Mouse (Mus musculus): ENCODE results near the gene Olfr1359. TPM values are rescaled to one million over a fixed set of nuclear protein-coding genes. Genes with fewer than 3 reads are reported as not detected.

The Olfr1359 gene
- not detected in 2 replicates for polyA plus RNA-seq (2012; rRNA removed; ENCODE audit: low replicate concordance)

DNA sequence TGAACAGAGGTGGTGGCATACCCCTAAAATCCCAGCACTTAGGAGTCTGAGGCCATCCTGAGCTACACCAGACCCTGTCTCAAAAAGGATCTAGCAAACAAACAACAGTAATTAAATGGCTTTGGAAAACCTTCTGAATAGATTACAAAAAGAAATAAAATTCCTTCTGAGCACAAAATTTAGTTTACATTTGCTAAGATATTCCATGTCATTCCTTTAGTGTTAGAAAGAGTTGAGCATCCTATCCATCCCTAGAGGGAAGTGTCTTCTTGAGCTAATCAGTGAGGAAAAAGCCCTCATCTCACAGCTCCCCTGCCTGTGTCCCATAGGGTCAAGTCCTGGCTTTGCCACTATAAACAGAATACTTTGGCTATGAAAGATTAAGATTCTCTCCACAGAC, at the start of gene Olfr1359:
Gene Olfr1359, plus strand, starts transcription at position 301 of the 400 bp plus-strand sequence.

GRCm38 (mm10) chr13:21663286-21663685, 34.6 kb upstream of the Olfr1359 start, which contains the start of gene Olfr1361:
Gene Olfr1361 (minus strand): TSS chr13:21663386.

DNA sequence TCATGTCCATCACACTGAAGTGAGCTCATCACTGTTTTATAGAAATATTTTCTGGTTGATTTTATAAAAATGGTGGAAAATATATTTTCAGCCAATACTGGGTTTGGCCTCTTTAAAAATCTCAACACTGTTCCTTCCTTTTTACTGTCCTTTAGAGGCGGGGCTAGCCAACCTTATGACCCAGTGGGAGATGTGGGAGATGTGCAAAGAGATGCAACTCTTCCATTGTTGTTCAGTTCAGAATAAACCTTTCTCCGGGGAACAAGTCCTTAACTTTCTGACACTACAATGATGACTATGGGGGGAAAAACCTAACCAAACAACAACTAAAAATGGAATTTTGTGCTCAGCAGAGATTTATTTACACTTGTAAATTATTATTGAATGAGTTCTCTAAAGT, 20.6 kb upstream of the Olfr1359 start, which contains the start of gene Olfr1360:
Gene Olfr1360, minus strand, starts transcription at position 101 of the 400 bp plus-strand sequence.

DNA sequence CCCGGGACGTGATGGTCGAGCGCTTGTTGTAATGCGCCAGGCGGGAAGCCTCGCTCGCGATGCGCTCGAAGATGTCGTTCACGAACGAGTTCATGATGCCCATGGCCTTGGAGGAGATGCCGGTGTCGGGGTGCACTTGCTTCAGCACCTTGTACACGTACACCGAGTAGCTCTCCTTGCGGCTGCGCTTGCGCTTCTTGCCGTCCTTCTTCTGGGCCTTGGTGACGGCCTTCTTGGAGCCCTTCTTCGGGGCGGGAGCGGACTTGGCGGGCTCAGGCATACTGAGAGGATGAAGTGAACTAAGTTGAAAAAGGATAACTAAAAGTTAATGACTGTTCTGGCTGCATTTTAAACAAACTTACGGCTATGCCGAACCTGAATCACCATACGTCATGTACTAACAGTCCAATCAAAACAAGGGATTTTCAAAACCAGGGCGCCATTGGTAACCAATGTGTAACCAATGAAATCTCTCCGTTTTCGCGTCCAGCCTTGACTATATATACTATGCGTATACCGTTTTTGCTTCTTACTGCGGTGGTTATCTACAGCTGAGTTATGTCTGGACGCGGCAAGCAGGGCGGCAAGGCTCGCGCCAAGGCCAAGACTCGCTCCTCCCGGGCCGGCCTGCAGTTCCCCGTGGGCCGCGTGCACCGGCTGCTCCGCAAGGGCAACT, 18.1 kb downstream of the Olfr1359 start, which contains the start of the genes Hist1h2bl and Hist1h2ai:
Gene Hist1h2bl, minus strand, starts transcription at position 280 of the 676 bp plus-strand sequence.
Gene Hist1h2ai, plus strand, starts transcription at position 559 of the 676 bp plus-strand sequence.

GRCm38 (mm10) chr13:21717397-21718357, 19.8 kb downstream of the Olfr1359 start, which contains the start of gene Hist1h3h:
Gene Hist1h3h (plus strand): TSS chr13:21717659.

DNA sequence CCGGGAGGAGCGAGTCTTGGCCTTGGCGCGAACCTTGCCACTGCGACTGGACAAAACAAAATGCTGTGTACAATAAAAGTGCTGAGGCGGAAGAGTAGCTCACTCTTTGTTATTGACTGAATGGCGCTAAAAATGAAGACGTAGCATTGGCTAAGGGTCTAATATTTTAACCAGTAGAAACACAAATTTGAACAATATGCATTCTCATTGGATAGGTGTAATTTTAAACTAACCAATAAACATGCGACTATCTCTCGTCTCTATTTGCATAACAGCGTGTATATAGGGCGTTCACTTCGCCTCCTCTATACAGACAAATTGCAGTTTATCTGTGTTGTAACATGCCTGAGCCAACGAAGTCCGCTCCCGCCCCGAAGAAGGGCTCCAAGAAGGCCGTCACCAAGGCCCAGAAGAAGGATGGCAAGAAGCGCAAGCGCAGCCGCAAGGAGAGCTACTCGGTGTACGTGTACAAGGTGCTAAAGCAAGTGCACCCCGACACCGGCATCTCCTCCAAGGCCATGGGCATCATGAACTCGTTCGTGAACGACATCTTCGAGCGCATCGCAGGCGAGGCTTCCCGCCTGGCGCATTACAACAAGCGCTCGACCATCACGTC, 24.0 kb downstream of the Olfr1359 start, which contains the start of gene Hist1h2bm:
Gene Hist1h2bm, plus strand, starts transcription at position 288 of the 616 bp plus-strand sequence.

DNA sequence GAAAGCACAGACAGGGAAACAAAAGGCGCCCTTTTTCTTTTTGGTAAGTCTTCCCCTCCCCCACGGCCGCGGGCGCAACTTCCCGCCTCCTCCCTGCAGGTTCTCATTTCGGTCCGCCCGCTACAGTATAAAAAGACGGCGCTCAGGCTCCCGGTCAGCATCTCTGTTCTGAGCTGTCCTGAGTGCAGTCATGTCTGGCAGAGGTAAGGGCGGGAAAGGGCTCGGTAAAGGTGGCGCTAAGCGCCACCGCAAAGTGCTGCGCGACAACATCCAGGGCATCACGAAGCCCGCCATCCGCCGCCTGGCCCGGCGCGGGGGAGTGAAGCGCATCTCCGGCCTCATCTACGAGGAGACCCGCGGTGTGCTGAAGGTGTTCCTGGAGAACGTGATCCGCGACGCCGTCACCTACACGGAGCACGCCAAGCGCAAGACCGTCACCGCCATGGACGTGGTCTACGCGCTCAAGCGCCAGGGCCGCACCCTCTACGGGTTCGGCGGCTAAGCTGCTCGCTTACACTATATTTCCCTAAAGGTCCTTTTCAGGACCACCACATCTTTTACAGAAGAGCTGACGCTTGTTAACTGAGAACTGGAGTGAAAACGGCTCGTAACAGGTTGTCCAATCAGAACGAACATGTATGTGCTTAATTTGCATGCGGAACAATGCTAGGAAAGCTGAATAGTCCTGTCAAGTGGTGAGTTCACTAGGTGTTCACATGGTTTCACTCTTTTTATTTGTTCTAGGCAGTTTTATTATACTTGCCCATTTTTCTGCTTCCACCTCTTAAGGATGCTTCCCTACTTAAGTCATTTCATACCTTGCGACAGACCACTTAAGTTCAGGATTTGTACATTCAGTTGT, 37.2 kb downstream of the Olfr1359 start, which contains the start of gene Hist1h4j:
Gene Hist1h4j, plus strand, starts transcription at position 159 of the 862 bp plus-strand sequence.

DNA sequence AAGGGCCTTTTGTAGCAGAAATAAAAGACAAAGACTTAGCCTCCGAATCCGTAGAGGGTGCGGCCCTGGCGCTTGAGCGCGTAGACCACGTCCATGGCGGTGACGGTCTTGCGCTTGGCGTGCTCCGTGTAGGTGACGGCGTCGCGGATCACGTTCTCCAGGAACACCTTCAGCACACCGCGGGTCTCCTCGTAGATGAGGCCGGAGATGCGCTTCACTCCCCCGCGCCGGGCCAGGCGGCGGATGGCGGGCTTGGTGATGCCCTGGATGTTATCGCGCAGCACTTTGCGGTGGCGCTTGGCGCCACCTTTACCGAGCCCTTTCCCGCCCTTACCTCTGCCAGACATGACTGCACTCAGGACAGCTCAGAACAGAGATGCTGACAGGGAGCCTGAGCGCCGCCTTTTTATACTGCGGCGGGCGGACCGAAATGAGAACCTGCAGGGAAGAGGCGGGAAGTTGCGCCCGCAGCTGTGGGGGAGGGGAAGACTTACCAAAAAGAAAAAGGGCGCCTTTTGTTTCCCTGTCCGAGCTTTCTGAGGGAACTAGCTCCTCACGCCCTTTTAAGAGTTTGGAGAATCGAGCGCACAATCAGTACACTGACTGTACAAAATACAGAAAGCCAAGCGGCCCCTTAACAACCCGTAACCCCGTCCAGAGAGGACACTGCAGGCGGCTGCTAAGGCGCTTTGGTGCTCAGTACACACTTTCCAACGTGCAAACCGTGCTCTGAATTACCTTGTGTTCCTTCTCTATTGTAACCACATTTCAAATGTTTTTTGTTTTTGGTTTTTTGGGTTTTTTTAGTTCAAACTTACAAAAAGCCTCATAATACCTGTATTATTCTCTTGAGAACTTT, 52.5 kb downstream of the Olfr1359 start, which contains the start of gene Hist1h4k:
Gene Hist1h4k, minus strand, starts transcription at position 347 of the 859 bp plus-strand sequence.

GRCm38 (mm10) chr13:21753524-21754285, 55.8 kb downstream of the Olfr1359 start, which contains the start of the genes Hist1h2ak and Hist1h2bn:
Gene Hist1h2ak (minus strand): TSS chr13:21753827.
Gene Hist1h2bn (plus strand): TSS chr13:21754123.

Other genes with a start within 250 kb of the Olfr1359 start
- gene Zscan26, start 244.4 kb upstream of the Olfr1359 start, polyA plus RNA-seq (2012; rRNA removed; ENCODE audit: low replicate concordance): 24.0 and 27.9 TPM in 2 replicates
- 0.72 and 1.1 TPM in 2 replicates for gene Nkapl, start 229.6 kb upstream of the Olfr1359 start, polyA plus RNA-seq (2012; rRNA removed; ENCODE audit: low replicate concordance)
- 2.1 and 2.2 TPM in 2 replicates for gene Zkscan4, start 219.2 kb upstream of the Olfr1359 start, polyA plus RNA-seq (2012; rRNA removed; ENCODE audit: low replicate concordance)
- not detected in 2 replicates for gene Gm10065, start 218.7 kb upstream of the Olfr1359 start, polyA plus RNA-seq (2012; rRNA removed; ENCODE audit: low replicate concordance)
- 0.24 and 0.27 TPM in 2 replicates for gene AK157302, start 202.9 kb upstream of the Olfr1359 start, polyA plus RNA-seq (2012; rRNA removed; ENCODE audit: low replicate concordance)
- 17.1 and 26.1 TPM in 2 replicates for gene Gm11273, start 196.7 kb upstream of the Olfr1359 start, polyA plus RNA-seq (2012; rRNA removed; ENCODE audit: low replicate concordance)
- 4.9 and 7.2 TPM in 2 replicates for gene Zkscan8, start 167.0 kb upstream of the Olfr1359 start, polyA plus RNA-seq (2012; rRNA removed; ENCODE audit: low replicate concordance)
- not detected in 2 replicates for gene Olfr1366, start 155.3 kb upstream of the Olfr1359 start, polyA plus RNA-seq (2012; rRNA removed; ENCODE audit: low replicate concordance)
- gene Olfr1535, start 138.2 kb upstream of the Olfr1359 start, polyA plus RNA-seq (2012; rRNA removed; ENCODE audit: low replicate concordance): not detected in 2 replicates
- gene Olfr1364, start 116.4 kb upstream of the Olfr1359 start, polyA plus RNA-seq (2012; rRNA removed; ENCODE audit: low replicate concordance): not detected in 2 replicates
- gene Olfr1362, start 84.1 kb upstream of the Olfr1359 start, polyA plus RNA-seq (2012; rRNA removed; ENCODE audit: low replicate concordance): not detected in 2 replicates
- gene Olfr11, start 55.6 kb upstream of the Olfr1359 start, polyA plus RNA-seq (2012; rRNA removed; ENCODE audit: low replicate concordance): 0.04 TPM in 1 of 2 replicates, not detected in the other
- gene Olfr1361, start 34.7 kb upstream of the Olfr1359 start, polyA plus RNA-seq (2012; rRNA removed; ENCODE audit: low replicate concordance): not detected in 2 replicates
- gene Olfr1360, start 20.7 kb upstream of the Olfr1359 start, polyA plus RNA-seq (2012; rRNA removed; ENCODE audit: low replicate concordance): not detected in 2 replicates
- 2.6 and 3.2 TPM in 2 replicates for gene Hist1h2bl, start 18.0 kb downstream of the Olfr1359 start, polyA plus RNA-seq (2012; rRNA removed; ENCODE audit: low replicate concordance)
- 1.7 and 10.5 TPM in 2 replicates for gene Hist1h2ai, start 18.3 kb downstream of the Olfr1359 start, polyA plus RNA-seq (2012; rRNA removed; ENCODE audit: low replicate concordance)
- gene Hist1h3h, start 19.5 kb downstream of the Olfr1359 start, polyA plus RNA-seq (2012; rRNA removed; ENCODE audit: low replicate concordance): 2.7 and 33.5 TPM in 2 replicates
- gene Hist1h2bm, start 23.9 kb downstream of the Olfr1359 start, polyA plus RNA-seq (2012; rRNA removed; ENCODE audit: low replicate concordance): 0.42 and 2.3 TPM in 2 replicates
- 0.50 and 4.8 TPM in 2 replicates for gene Hist1h4j, start 37.0 kb downstream of the Olfr1359 start, polyA plus RNA-seq (2012; rRNA removed; ENCODE audit: low replicate concordance)
- 2.1 and 39.6 TPM in 2 replicates for gene Hist1h4k, start 52.4 kb downstream of the Olfr1359 start, polyA plus RNA-seq (2012; rRNA removed; ENCODE audit: low replicate concordance)
- gene Hist1h2ak, start 55.7 kb downstream of the Olfr1359 start, polyA plus RNA-seq (2012; rRNA removed; ENCODE audit: low replicate concordance): 9.2 TPM in 1 of 2 replicates, not detected in the other
- gene Hist1h2bn, start 56.0 kb downstream of the Olfr1359 start, polyA plus RNA-seq (2012; rRNA removed; ENCODE audit: low replicate concordance): 5.6 and 6.6 TPM in 2 replicates
- gene Hist1h1b, start 82.5 kb downstream of the Olfr1359 start, polyA plus RNA-seq (2012; rRNA removed; ENCODE audit: low replicate concordance): 0.23 and 1.3 TPM in 2 replicates
- 0.97 and 14.0 TPM in 2 replicates for gene Hist1h3i, start 85.3 kb downstream of the Olfr1359 start, polyA plus RNA-seq (2012; rRNA removed; ENCODE audit: low replicate concordance)
- 1.2 and 8.9 TPM in 2 replicates for gene Hist1h2an, start 89.1 kb downstream of the Olfr1359 start, polyA plus RNA-seq (2012; rRNA removed; ENCODE audit: low replicate concordance)
- gene Hist1h2bp, start 89.3 kb downstream of the Olfr1359 start, polyA plus RNA-seq (2012; rRNA removed; ENCODE audit: low replicate concordance): 1.2 and 1.7 TPM in 2 replicates
- 7.2 and 42.8 TPM in 2 replicates for gene Hist1h2bq, start 112.1 kb downstream of the Olfr1359 start, polyA plus RNA-seq (2012; rRNA removed; ENCODE audit: low replicate concordance)
- gene Hist1h2ao, start 112.4 kb downstream of the Olfr1359 start, polyA plus RNA-seq (2012; rRNA removed; ENCODE audit: low replicate concordance): not detected in 2 replicates
- gene Hist1h4m, start 113.6 kb downstream of the Olfr1359 start, polyA plus RNA-seq (2012; rRNA removed; ENCODE audit: low replicate concordance): not detected in 2 replicates
- gene Hist1h4n, start 134.1 kb downstream of the Olfr1359 start, polyA plus RNA-seq (2012; rRNA removed; ENCODE audit: low replicate concordance): 8.8 and 27.8 TPM in 2 replicates
- 10.9 and 185 TPM in 2 replicates for gene Hist1h2ap, start 135.4 kb downstream of the Olfr1359 start, polyA plus RNA-seq (2012; rRNA removed; ENCODE audit: low replicate concordance)
- gene Hist1h2br, start 135.6 kb downstream of the Olfr1359 start, polyA plus RNA-seq (2012; rRNA removed; ENCODE audit: low replicate concordance): 2.6 and 36.8 TPM in 2 replicates
- gene Zfp184, start 247.0 kb downstream of the Olfr1359 start, polyA plus RNA-seq (2012; rRNA removed; ENCODE audit: low replicate concordance): 0.59 and 3.6 TPM in 2 replicates

Measured in subcutaneous adipose tissue, adult 2 months (tissue).